Mouse (Mus musculus): ENCODE data around the gene Trp53bp2. TPM values are rescaled to one million over a fixed set of nuclear protein-coding genes. Genes with fewer than 3 reads are reported as not detected.

Trp53bp2 gene
- polyA plus RNA-seq, 1 experiment from 2014 or later, result 20.2 TPM

GRCm38 (mm10) chr1:182497736-182498135, 88.8 kb downstream of the Trp53bp2 start:
- WGBS, result 70% methylated on average over 4 of the region's 4 CpGs
- H3K4me1 ChIP-seq (ENCODE audit: control insufficient read depth, insufficient read depth, low read length), result no peaks in the 10 kb centered on the region; the same call in 1 of the 2 replicates
- no peak overlapping the region for H3K9ac ChIP-seq (ENCODE audit: low read length)
- no peaks in the 10 kb centered on the region for H3K27me3 ChIP-seq (replicated peaks; ENCODE audit: control insufficient read depth, insufficient read depth, low read length)
- ATAC-seq (no peak), DNase-seq (ENCODE audit: low spot score) (no peak)
- H3K4me2 ChIP-seq (ENCODE audit: low read length), result no peak overlapping the region
- no peaks in the 10 kb centered on the region for H3K36me3 ChIP-seq (ENCODE audit: control insufficient read depth, insufficient read depth, low read length)
- no peak overlapping the region for H3K27ac ChIP-seq (ENCODE audit: low read depth, low read length)
- no peak overlapping the region for H3K4me3 ChIP-seq (ENCODE audit: low read depth, low read length)
- no peaks in the 10 kb centered on the region for H3K9me3 ChIP-seq (replicated peaks; ENCODE audit: control insufficient read depth, low read length)

- Histone ChIP-seq H3K36me3 (ENCODE audit: control insufficient read depth, insufficient read depth, low read length) (no peaks in the 10 kb centered on the region), H3K4me3 (ENCODE audit: low read depth, low read length) (no peak overlapping the region), H3K9me3 (replicated peaks; ENCODE audit: control insufficient read depth, low read length) (no peaks in the 10 kb centered on the region), H3K27ac (ENCODE audit: low read depth, low read length) (no peak overlapping the region), H3K9ac (ENCODE audit: low read length) (no peak overlapping the region), H3K4me2 (ENCODE audit: low read length) (no peak overlapping the region), H3K27me3 (replicated peaks; ENCODE audit: control insufficient read depth, insufficient read depth, low read length) (no peaks in the 10 kb centered on the region), H3K4me1 (ENCODE audit: control insufficient read depth, insufficient read depth, low read length) (no peaks in the 10 kb centered on the region)
- 85% methylated on average over 9 of the region's 9 CpGs for WGBS
- no peak for ATAC-seq
- DNase-seq (ENCODE audit: low spot score), result no peak
These were observed 90.6 kb downstream of the Trp53bp2 start for GRCm38 (mm10) chr1:182499443-182500089.

DNA sequence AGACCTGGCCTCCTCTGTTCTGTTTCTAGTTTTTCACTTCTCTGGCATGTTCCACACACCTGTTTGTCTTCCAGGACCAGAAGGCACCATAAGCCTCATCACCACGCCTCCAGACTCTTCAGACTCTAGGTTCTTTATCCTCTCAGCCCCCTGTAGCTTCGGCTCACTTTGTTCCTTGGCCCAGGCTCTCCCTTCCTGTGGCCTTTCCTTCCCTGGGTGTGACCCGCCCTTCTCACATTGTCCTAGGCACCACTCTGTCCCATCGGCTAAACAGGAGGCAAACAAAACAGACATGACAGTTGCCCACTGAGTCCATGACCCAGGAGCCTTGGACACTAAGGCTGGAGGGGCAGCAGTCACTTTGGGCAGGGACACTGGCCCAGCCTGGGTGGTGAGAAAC, 91.3 kb downstream of the Trp53bp2 start:
- no peak overlapping the region for H3K9ac ChIP-seq (ENCODE audit: low read length)
- ATAC-seq, result no peak
- no peak overlapping the region for H3K4me2 ChIP-seq (ENCODE audit: low read length)
- no peak for DNase-seq (ENCODE audit: low spot score)
- no peaks in the 10 kb centered on the region for H3K27me3 ChIP-seq (replicated peaks; ENCODE audit: control insufficient read depth, insufficient read depth, low read length)
- no peaks in the 10 kb centered on the region for H3K4me1 ChIP-seq (ENCODE audit: control insufficient read depth, insufficient read depth, low read length)
- H3K36me3 ChIP-seq (ENCODE audit: control insufficient read depth, insufficient read depth, low read length), result 0 out of 2 replicates have a peak, but pooled peaks cover 1% of the 10 kb centered on the region
- no peak overlapping the region for H3K27ac ChIP-seq (ENCODE audit: low read depth, low read length)
- H3K4me3 ChIP-seq (ENCODE audit: low read depth, low read length), result no peak overlapping the region
- H3K9me3 ChIP-seq (replicated peaks; ENCODE audit: control insufficient read depth, low read length), result no peaks in the 10 kb centered on the region
- 71% methylated on average over 4 of the region's 4 CpGs for WGBS

- Histone ChIP-seq H3K9me3 (replicated peaks; ENCODE audit: control insufficient read depth, low read length) (no peaks in the 10 kb centered on the region), H3K4me1 (ENCODE audit: control insufficient read depth, insufficient read depth, low read length) (no peaks in the 10 kb centered on the region), H3K4me2 (ENCODE audit: low read length) (no peak overlapping the region), H3K36me3 (ENCODE audit: control insufficient read depth, insufficient read depth, low read length) (0 out of 2 replicates have a peak, but pooled peaks cover 3% of the 10 kb centered on the region), H3K9ac (ENCODE audit: low read length) (no peak overlapping the region), H3K4me3 (ENCODE audit: low read depth, low read length) (no peak overlapping the region), H3K27me3 (replicated peaks; ENCODE audit: control insufficient read depth, insufficient read depth, low read length) (no peaks in the 10 kb centered on the region), H3K27ac (ENCODE audit: low read depth, low read length) (no peak overlapping the region)
- ATAC-seq, result no peak
- WGBS, result 83% methylated on average over 4 of the region's 4 CpGs
- peak; percentile 30 for DNase-seq (ENCODE audit: low spot score)
These were observed 91.9 kb downstream of the Trp53bp2 start for GRCm38 (mm10) chr1:182500843-182501242.

- no peak overlapping the region for H3K4me3 ChIP-seq (ENCODE audit: low read depth, low read length)
- no peaks in the 10 kb centered on the region for H3K4me1 ChIP-seq (ENCODE audit: control insufficient read depth, insufficient read depth, low read length)
- H3K27ac ChIP-seq (ENCODE audit: low read depth, low read length), result no peak overlapping the region
- 93% methylated on average over 7 of the region's 7 CpGs for WGBS
- DNase-seq (ENCODE audit: low spot score), result no peak
- H3K27me3 ChIP-seq (replicated peaks; ENCODE audit: control insufficient read depth, insufficient read depth, low read length), result no peaks in the 10 kb centered on the region
- H3K36me3 ChIP-seq (ENCODE audit: control insufficient read depth, insufficient read depth, low read length), result 0 out of 2 replicates have a peak, but pooled peaks cover 3% of the 10 kb centered on the region
- no peaks in the 10 kb centered on the region for H3K9me3 ChIP-seq (replicated peaks; ENCODE audit: control insufficient read depth, low read length)
- no peak for ATAC-seq
- H3K9ac ChIP-seq (ENCODE audit: low read length), result no peak overlapping the region
- no peak overlapping the region for H3K4me2 ChIP-seq (ENCODE audit: low read length)
These were observed 92.9 kb downstream of the Trp53bp2 start for GRCm38 (mm10) chr1:182501815-182502405.

DNA sequence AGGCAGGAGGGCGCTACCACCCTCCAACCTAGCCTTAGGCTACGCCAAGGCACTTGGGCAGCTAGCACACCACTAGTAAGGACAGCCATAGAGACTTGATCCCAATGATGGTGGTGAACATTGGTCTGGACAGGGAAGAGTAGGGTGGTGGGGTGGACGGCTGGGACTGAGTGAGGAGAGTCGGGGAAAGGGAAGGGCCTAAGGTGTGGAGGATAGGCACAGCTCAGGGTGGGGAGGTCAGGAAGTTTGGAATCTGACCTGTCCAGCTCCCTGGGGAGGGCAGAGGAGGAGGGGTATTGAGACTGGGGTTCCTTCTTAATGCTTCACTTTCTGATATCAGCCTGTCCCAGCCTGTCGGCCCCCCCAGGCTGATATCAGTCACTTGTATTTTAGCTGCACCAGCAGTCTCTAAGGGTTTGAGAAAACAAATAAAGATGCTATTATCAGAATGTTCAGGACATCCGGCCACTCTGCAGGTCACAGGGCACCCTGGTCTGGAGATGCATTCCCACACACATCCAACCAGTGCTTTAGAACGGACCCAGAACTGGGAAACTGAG, 93.6 kb downstream of the Trp53bp2 start:
- H3K27me3 ChIP-seq (replicated peaks; ENCODE audit: control insufficient read depth, insufficient read depth, low read length), result no peaks in the 10 kb centered on the region
- no peak overlapping the region for H3K4me3 ChIP-seq (ENCODE audit: low read depth, low read length)
- no peak overlapping the region for H3K4me2 ChIP-seq (ENCODE audit: low read length)
- H3K9me3 ChIP-seq (replicated peaks; ENCODE audit: control insufficient read depth, low read length), result no peaks in the 10 kb centered on the region
- WGBS, result 93% methylated on average over 7 of the region's 7 CpGs
- H3K36me3 ChIP-seq (ENCODE audit: control insufficient read depth, insufficient read depth, low read length), result 0 out of 2 replicates have a peak, but pooled peaks cover 3% of the 10 kb centered on the region
- ATAC-seq (no peak), DNase-seq (ENCODE audit: low spot score) (no peak)
- no peak overlapping the region for H3K9ac ChIP-seq (ENCODE audit: low read length)
- no peak overlapping the region for H3K27ac ChIP-seq (ENCODE audit: low read depth, low read length)
- no peaks in the 10 kb centered on the region for H3K4me1 ChIP-seq (ENCODE audit: control insufficient read depth, insufficient read depth, low read length)

GRCm38 (mm10) chr1:182503206-182503900, 94.4 kb downstream of the Trp53bp2 start:
- WGBS, result 85% methylated on average over 13 of the region's 13 CpGs
- ATAC-seq, result no peak

DNA sequence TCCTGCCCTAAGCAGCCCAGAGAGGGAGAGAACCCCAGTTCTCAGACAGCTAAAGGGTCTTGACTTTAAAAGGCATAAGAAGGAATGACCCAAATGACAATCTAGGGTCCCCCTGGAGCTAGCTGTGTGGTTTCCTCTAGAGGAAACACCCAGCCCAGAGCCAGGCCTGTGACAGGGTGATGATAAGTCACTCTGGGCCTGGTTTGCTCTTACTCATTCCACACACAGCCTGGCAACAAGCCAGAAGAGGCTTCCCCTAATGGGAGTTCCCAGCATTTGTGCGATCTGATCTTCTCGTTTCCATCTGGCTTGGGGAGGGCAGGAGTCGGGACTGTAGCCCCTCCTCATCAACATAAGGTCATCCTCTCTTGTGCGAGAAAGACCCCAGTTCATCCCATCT, 95.3 kb downstream of the Trp53bp2 start:
- 0 out of 2 replicates have a peak overlapping the region, but pooled peaks have one; percentile 21 for H3K9ac ChIP-seq (ENCODE audit: low read length)
- no peak overlapping the region for H3K4me3 ChIP-seq (ENCODE audit: low read depth, low read length)
- no peak for ATAC-seq
- H3K9me3 ChIP-seq (replicated peaks; ENCODE audit: control insufficient read depth, low read length), result no peaks in the 10 kb centered on the region
- 15% methylated on average over 4 of the region's 4 CpGs for WGBS
- H3K4me1 ChIP-seq (ENCODE audit: control insufficient read depth, insufficient read depth, low read length), result no peaks in the 10 kb centered on the region
- DNase-seq (ENCODE audit: low spot score), result peak; percentile 64
- H3K4me2 ChIP-seq (ENCODE audit: low read length), result no peak overlapping the region
- no peak overlapping the region for H3K27ac ChIP-seq (ENCODE audit: low read depth, low read length)
- no peaks in the 10 kb centered on the region for H3K27me3 ChIP-seq (replicated peaks; ENCODE audit: control insufficient read depth, insufficient read depth, low read length)
- peaks cover 11% of the 10 kb centered on the region; the same call in 1 of the 2 replicates for H3K36me3 ChIP-seq (ENCODE audit: control insufficient read depth, insufficient read depth, low read length)

More at GRCm38 (mm10) chr1:182503206-182503900, 94.4 kb downstream of the Trp53bp2 start:
- Histone ChIP-seq H3K9me3 (replicated peaks; ENCODE audit: control insufficient read depth, low read length) (no peaks in the 10 kb centered on the region), H3K4me2 (ENCODE audit: low read length) (no peak overlapping the region), H3K4me1 (ENCODE audit: control insufficient read depth, insufficient read depth, low read length) (no peaks in the 10 kb centered on the region), H3K36me3 (ENCODE audit: control insufficient read depth, insufficient read depth, low read length) (0 out of 2 replicates have a peak, but pooled peaks cover 3% of the 10 kb centered on the region), H3K4me3 (ENCODE audit: low read depth, low read length) (no peak overlapping the region), H3K27me3 (replicated peaks; ENCODE audit: control insufficient read depth, insufficient read depth, low read length) (no peaks in the 10 kb centered on the region), H3K9ac (ENCODE audit: low read length) (no peak overlapping the region), H3K27ac (ENCODE audit: low read depth, low read length) (no peak overlapping the region)
- no peak for DNase-seq (ENCODE audit: low spot score)
